Mouse (Mus musculus) heart, adult 2 months (tissue): ENCODE measurements around the gene Sipa1l1. TPM values are rescaled to one million over a fixed set of nuclear protein-coding genes. Genes with fewer than 3 reads are reported as not detected.

Source experiments
- DNase-seq, 2 experiments: peaks; one replicate each; pipeline ENCODE4 v3.0.0; 2021
- H3K27ac ChIP-seq: fragments of 200-600 bp; 2 replicates; pipeline ENCODE4 v1.8.1; 2022
- H3K27me3 ChIP-seq: fragments of 200-500 bp; 2 replicates; pipeline ENCODE4 v1.6.1; 2012; ENCODE audit warnings: mild to moderate bottlenecking, low read length, inconsistent platforms, mixed read lengths; ENCODE audit not compliant: control insufficient read depth, insufficient read depth
- H3K36me3 ChIP-seq: fragments of 200-500 bp; 2 replicates; pipeline ENCODE4 v1.6.1; 2012; ENCODE audit warnings: low read length, inconsistent platforms; ENCODE audit not compliant: control insufficient read depth, insufficient read depth
- H3K4me1 ChIP-seq: fragments of 200-500 bp; 2 replicates; pipeline ENCODE4 v1.6.1; 2011; ENCODE audit warnings: low read length; ENCODE audit not compliant: control insufficient read depth, insufficient read depth
- H3K4me3 ChIP-seq: fragments of 200-600 bp; 2 replicates; pipeline ENCODE4 v1.8.1; 2022
- H3K79me2 ChIP-seq: fragments of 200-500 bp; replicated peaks from 2 replicates; pipeline ENCODE4 v1.6.1; 2012; ENCODE audit warnings: mild to moderate bottlenecking, inconsistent platforms, low read length, moderate library complexity, mixed read lengths; ENCODE audit not compliant: control insufficient read depth, insufficient read depth
- H3K9ac ChIP-seq: fragments of 200-500 bp; 2 replicates; pipeline ENCODE4 v1.6.1; 2012; ENCODE audit warnings: low read depth, mild to moderate bottlenecking, control low read depth, inconsistent platforms, low read length, mixed read lengths
- CTCF ChIP-seq: fragments of 200-600 bp; IDR thresholded peaks from 2 replicates; pipeline ENCODE4 v1.8.1; 2022; ENCODE audit warnings: antibody characterized with exemption, mild to moderate bottlenecking, moderate library complexity
- EP300 ChIP-seq: fragments of 200-500 bp; IDR thresholded peaks from 2 replicates; pipeline ENCODE4 v1.6.1; 2011; ENCODE audit warnings: low read depth, low read length, control low read depth; ENCODE audit not compliant: insufficient read depth
- POLR2A ChIP-seq: fragments of 200-500 bp; IDR thresholded peaks from 2 replicates; pipeline ENCODE4 v1.6.1; 2011; ENCODE audit warnings: mild to moderate bottlenecking, low read depth, low read length, control low read depth; ENCODE audit not compliant: insufficient read depth
- WGBS: fragments of 180-500 bp; shearing (Covaris S2); methylation state at CpG from one replicate; pipeline ENCODE4 v1.1.7; 2018; 5-methylcytosine and 5-hydroxymethylcytosine counted together
- intact Hi-C: fragments of 180-260 bp; cut with DNase I; formaldehyde crosslinking; loops from one replicate; pipeline ENCODE4 v1.15.1; 2025
- polyA plus RNA-seq: library from polyadenylated mRNA; depleted of rRNA; stranded (reverse); fragments of >200 nt; gene quantifications from 2 replicates; pipeline ENCODE4 v1.2.3, GENCODE M21; 2012
- total RNA-seq, 2 experiments: library from RNA; stranded (reverse); gene quantifications; 2 replicates each; pipeline ENCODE4 v1.2.3; 2021

Sipa1l1 gene
- total and polyA plus RNA-seq, 3 experiments: 6.9 to 9.1 (median 8.4) TPM

- Histone ChIP-seq H3K4me1 (no peaks in the 10 kb centered on the region), H3K36me3 (no peaks in the 10 kb centered on the region), H3K27ac (no peak overlapping the region), H3K9ac (no peak overlapping the region), H3K4me3 (no peak overlapping the region), H3K27me3 (no peaks in the 10 kb centered on the region), H3K79me2 (no peaks in the 10 kb centered on the region)
- TF ChIP-seq EP300: no peak
- TF ChIP-seq POLR2A: no peak
- TF ChIP-seq CTCF: no peak
- DNase-seq: no peak
- WGBS: 79% methylated on average over 8 of the region's 8 CpGs
- intact Hi-C loops: no loop called here
Measured at GRCm38 (mm10) chr12:82326438-82326837, 157.3 kb downstream of the Sipa1l1 start.

- H3K9ac ChIP-seq: no peak overlapping the region
- no peak overlapping the region for H3K27ac ChIP-seq
- H3K27me3 ChIP-seq: no peaks in the 10 kb centered on the region
- H3K4me3 ChIP-seq: no peak overlapping the region
- no peak for TF ChIP-seq POLR2A
- TF ChIP-seq EP300: no peak
- no peaks in the 10 kb centered on the region for H3K79me2 ChIP-seq
- WGBS: 100% methylated on average over 1 of the region's 1 CpGs
- no peak for DNase-seq
- no peaks in the 10 kb centered on the region for H3K36me3 ChIP-seq
- intact Hi-C loops: no loop called here
- H3K4me1 ChIP-seq: no peaks in the 10 kb centered on the region
Measured at GRCm38 (mm10) chr12:82328112-82328511, 159.0 kb downstream of the Sipa1l1 start.

- Histone ChIP-seq H3K36me3 (no peaks in the 10 kb centered on the region), H3K4me1 (no peaks in the 10 kb centered on the region), H3K4me3 (no peak overlapping the region), H3K79me2 (no peaks in the 10 kb centered on the region), H3K27ac (no peak overlapping the region), H3K9ac (no peak overlapping the region), H3K27me3 (no peaks in the 10 kb centered on the region)
- no peak for DNase-seq
- intact Hi-C loops: no loop called here
- 92% methylated on average over 12 of the region's 12 CpGs for WGBS
- no peak for TF ChIP-seq POLR2A
- TF ChIP-seq EP300: no peak
- no peak for TF ChIP-seq CTCF
Measured at GRCm38 (mm10) chr12:82332836-82333614, 163.9 kb downstream of the Sipa1l1 start.

DNA sequence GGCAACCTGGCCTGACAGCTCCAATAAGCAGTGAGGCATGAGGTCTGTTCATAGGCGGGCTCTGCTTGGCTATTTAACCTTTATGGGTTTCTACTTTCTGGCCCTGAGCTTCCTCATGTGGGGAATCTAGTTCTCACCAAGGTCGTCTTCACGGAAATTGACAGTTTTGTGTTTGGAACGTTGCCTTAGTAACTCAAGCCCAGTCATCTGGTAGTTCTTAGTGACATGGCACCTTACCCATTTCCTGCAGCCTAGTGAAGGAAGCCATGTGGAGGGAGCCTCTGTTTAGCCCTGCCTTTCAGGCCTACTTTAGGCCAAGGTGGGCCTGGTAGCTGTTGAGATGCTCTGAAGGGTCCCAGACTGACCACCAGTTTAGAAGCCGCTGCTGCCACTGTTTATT, 164.9 kb downstream of the Sipa1l1 start:
- WGBS: 69% methylated on average over 5 of the region's 5 CpGs
- Histone ChIP-seq H3K36me3 (no peaks in the 10 kb centered on the region), H3K79me2 (no peaks in the 10 kb centered on the region), H3K4me3 (no peak overlapping the region), H3K9ac (no peak overlapping the region), H3K27me3 (no peaks in the 10 kb centered on the region), H3K4me1 (no peaks in the 10 kb centered on the region), H3K27ac (no peak overlapping the region)
- DNase-seq: no peak
- intact Hi-C loops: no loop called here
- TF ChIP-seq POLR2A (no peak), EP300 (no peak), CTCF (no peak)

- intact Hi-C loops: no loop called here
- Histone ChIP-seq H3K9ac (no peak overlapping the region), H3K79me2 (no peaks in the 10 kb centered on the region), H3K4me3 (no peak overlapping the region), H3K4me1 (no peaks in the 10 kb centered on the region), H3K27me3 (no peaks in the 10 kb centered on the region), H3K27ac (no peak overlapping the region), H3K36me3 (no peaks in the 10 kb centered on the region)
- TF ChIP-seq POLR2A (no peak), EP300 (no peak), CTCF (no peak)
- 78% methylated on average over 4 of the region's 4 CpGs for WGBS
- no peak for DNase-seq
Measured at GRCm38 (mm10) chr12:82334550-82334949, 165.4 kb downstream of the Sipa1l1 start.

GRCm38 (mm10) chr12:82335095-82335494, 166.0 kb downstream of the Sipa1l1 start:
- no peaks in the 10 kb centered on the region for H3K36me3 ChIP-seq
- H3K4me1 ChIP-seq: no peaks in the 10 kb centered on the region
- H3K27ac ChIP-seq: no peak overlapping the region
- intact Hi-C loops: no loop called here
- TF ChIP-seq CTCF (no peak), EP300 (no peak), POLR2A (no peak)
- H3K79me2 ChIP-seq: no peaks in the 10 kb centered on the region
- H3K4me3 ChIP-seq: no peak overlapping the region
- H3K9ac ChIP-seq: no peak overlapping the region
- H3K27me3 ChIP-seq: no peaks in the 10 kb centered on the region
- WGBS: 15% methylated on average over 1 of the region's 1 CpGs
- DNase-seq: no peak
